Mouse (Mus musculus): ENCODE results near the gene 1700028K03Rik.

DNA sequence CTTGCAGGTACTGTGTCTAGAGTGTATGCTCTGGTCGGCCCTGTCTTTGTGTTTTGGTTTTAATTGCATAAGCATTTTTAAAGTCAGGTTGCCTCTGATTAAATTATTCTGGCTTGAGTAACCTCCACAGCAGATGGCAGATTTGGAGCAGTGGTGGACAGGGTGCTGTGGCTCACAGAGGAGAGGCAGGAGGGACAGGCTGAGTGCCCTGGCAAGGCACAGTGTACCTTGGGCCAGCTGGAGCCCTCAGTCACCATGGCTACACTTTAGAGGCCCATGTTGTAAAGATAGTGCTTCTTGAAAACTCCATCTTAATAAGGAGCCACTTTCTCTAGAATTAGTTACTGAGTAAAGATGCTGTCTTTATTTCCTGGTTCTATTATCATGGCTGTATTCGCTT lies 38.5 kb upstream of the 1700028K03Rik start:
- TF ChIP-seq CTCF (IDR thresholded peaks at IDR 0.05 in 2 of 3, conservative IDR thresholded peaks at IDR 0.05 in 1 of 3; ENCODE audit: control insufficient read depth in 1 of 3, insufficient read depth in 1 of 3, low read depth in 2 of 3, low read length in 3 of 3, poor library complexity in 1 of 3, severe bottlenecking in 1 of 3): no peak
- TF ChIP-seq EP300 (IDR thresholded peaks at IDR 0.05; ENCODE audit: low read depth in 1 of 2, low read length in 2 of 2): no peak
- no peak for TF ChIP-seq POLR2A (IDR thresholded peaks at IDR 0.05; ENCODE audit: control insufficient read depth in 1 of 2, insufficient read depth in 1 of 2, low read depth in 1 of 2, low read length in 2 of 2, poor library complexity in 1 of 2)
- no peak for TF ChIP-seq TAL1 (IDR thresholded peaks at IDR 0.05; ENCODE audit: low read length)
- no peak for TF ChIP-seq HCFC1 (IDR thresholded peaks at IDR 0.05; ENCODE audit: low read depth, low read length)

Measured in MEL (cell line).